Mouse (Mus musculus) embryonic fibroblast, embryonic 13.5 days (primary cell): ENCODE data around the gene Sap18.
"Not testable (repeated sequence)": the region's sequence is repeated elsewhere in the genome, so short reads cannot be mapped to it uniquely, and the experiment has no call there.

Experiments used
- CTCF ChIP-seq: IDR thresholded peaks from 2 replicates; pipeline ENCODE4 v1.5.1; 2011; ENCODE audit warnings: mild to moderate bottlenecking, control low read depth, low read length, moderate library complexity, borderline replicate concordance; ENCODE audit not compliant: insufficient read depth
- POLR2A ChIP-seq: IDR thresholded peaks from 2 replicates; pipeline ENCODE4 v1.6.1; 2011; ENCODE audit warnings: low read depth, mild to moderate bottlenecking, control low read depth, low read length, moderate library complexity

DNA sequence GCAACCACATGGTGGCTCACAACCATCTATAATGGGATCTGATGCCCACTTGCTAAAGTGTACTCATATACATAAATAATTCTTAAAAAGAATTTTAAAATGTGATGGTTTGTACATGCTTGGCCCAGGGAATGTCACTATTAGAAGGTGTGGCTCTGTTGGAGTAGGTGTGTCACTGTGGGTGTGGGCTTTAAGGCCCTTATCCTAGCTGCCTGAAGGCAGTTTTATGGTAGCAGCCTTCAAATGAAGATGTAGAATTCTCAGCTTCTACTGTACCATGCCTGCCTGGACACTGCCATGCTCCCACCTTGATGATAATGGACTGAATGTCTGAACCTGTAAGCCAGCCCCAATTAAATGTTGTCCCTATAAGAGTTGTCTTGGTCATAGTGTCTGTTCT is 47.0 kb upstream of the Sap18 start:
- TF ChIP-seq POLR2A, CTCF: not testable (repeated sequence)
